Mouse (Mus musculus) ES-E14 (cell line): ENCODE results near the gene Ropn1l. TPM values are rescaled to one million over a fixed set of nuclear protein-coding genes. Genes with fewer than 3 reads are reported as not detected.

Source experiments
- DNase-seq: peaks from one replicate; pipeline ENCODE4 v3.0.0-alpha.2; 2013; ENCODE audit warnings: low read depth, low spot score
- H3K27ac ChIP-seq: 2 replicates; pipeline ENCODE4 v1.5.1; 2012; ENCODE audit warnings: low read depth, mild to moderate bottlenecking, low read length, moderate library complexity, mixed read lengths; ENCODE audit not compliant: poor library complexity, insufficient read depth, severe bottlenecking
- H3K36me3 ChIP-seq: 2 replicates; pipeline ENCODE4 v1.6.1; 2012; ENCODE audit warnings: mild to moderate bottlenecking, low read length, moderate library complexity, mixed read lengths; ENCODE audit not compliant: control insufficient read depth, poor library complexity, insufficient read depth, severe bottlenecking
- H3K4me1 ChIP-seq, 2 experiments: fragments of 150-350 bp in 1 of 2; sonication (generic) in 1 of 2; 2 replicates each; pipeline ENCODE4 v1.6.1; 2012; ENCODE audit warnings: low read length in 2 of 2, mild to moderate bottlenecking in 1 of 2, mixed read lengths in 1 of 2; ENCODE audit not compliant: control insufficient read depth in 2 of 2, insufficient read depth in 2 of 2, poor library complexity in 1 of 2
- H3K4me3 ChIP-seq, 2 experiments: fragments of 150-350 bp in 1 of 2; sonication (generic) in 1 of 2; 2 replicates each; pipeline ENCODE4 v1.5.1; 2012; ENCODE audit warnings: low read length in 2 of 2, low read depth in 1 of 2, mild to moderate bottlenecking in 1 of 2, mixed read lengths in 1 of 2; ENCODE audit not compliant: insufficient read depth in 1 of 2, poor library complexity in 1 of 2, severe bottlenecking in 1 of 2
- H3K9ac ChIP-seq: 2 replicates; pipeline ENCODE4 v1.6.1; 2012; ENCODE audit warnings: low read depth, mild to moderate bottlenecking, low read length, mixed read lengths; ENCODE audit not compliant: poor library complexity, insufficient read depth, severe bottlenecking
- H3K9me3 ChIP-seq: fragments of 150-350 bp; sonication (generic); 2 replicates; pipeline ENCODE4 v1.6.1; 2012; ENCODE audit warnings: low read depth, mild to moderate bottlenecking, low read length; ENCODE audit not compliant: control insufficient read depth, insufficient read depth
- CHD2 ChIP-seq: IDR thresholded peaks from 2 replicates; pipeline ENCODE4 v1.6.1; 2014; ENCODE audit warnings: mild to moderate bottlenecking, low read depth, low read length, inconsistent platforms
- HCFC1 ChIP-seq: IDR thresholded peaks from 2 replicates; pipeline ENCODE4 v1.6.1; 2012; ENCODE audit warnings: low read length, inconsistent platforms, borderline replicate concordance; ENCODE audit not compliant: insufficient read depth
- MAFK ChIP-seq: IDR thresholded peaks from 2 replicates; pipeline ENCODE4 v1.6.1; 2014; ENCODE audit warnings: mild to moderate bottlenecking, low read depth, low read length, inconsistent platforms; ENCODE audit not compliant: insufficient read depth
- ZC3H11A ChIP-seq: IDR thresholded peaks from 2 replicates; pipeline ENCODE4 v1.6.1; 2012; ENCODE audit warnings: low read depth, mild to moderate bottlenecking, inconsistent platforms, low read length, borderline replicate concordance
- ZNF384 ChIP-seq: IDR thresholded peaks from 2 replicates; pipeline ENCODE4 v1.6.1; 2012; ENCODE audit warnings: low read depth, low read length, inconsistent platforms
- in situ Hi-C, 2 experiments: fragments of 600-800 bp; cut with MboI; formaldehyde crosslinking; loops; one replicate each; pipeline ENCODE4 v1.15.1; 2025; ENCODE audit warnings: low sequenced_read_pairs in 2 of 2, inconsistent platforms in 1 of 2; ENCODE audit not compliant: unreplicated experiment in 2 of 2
- total RNA-seq: library from RNA; depleted of rRNA; stranded (reverse); fragments of 300-350 nt; gene quantifications from 2 replicates; pipeline ENCODE4 v1.2.3, GENCODE M21; 2012

Ropn1l gene
- total RNA-seq, 1 experiment = not detected

DNA sequence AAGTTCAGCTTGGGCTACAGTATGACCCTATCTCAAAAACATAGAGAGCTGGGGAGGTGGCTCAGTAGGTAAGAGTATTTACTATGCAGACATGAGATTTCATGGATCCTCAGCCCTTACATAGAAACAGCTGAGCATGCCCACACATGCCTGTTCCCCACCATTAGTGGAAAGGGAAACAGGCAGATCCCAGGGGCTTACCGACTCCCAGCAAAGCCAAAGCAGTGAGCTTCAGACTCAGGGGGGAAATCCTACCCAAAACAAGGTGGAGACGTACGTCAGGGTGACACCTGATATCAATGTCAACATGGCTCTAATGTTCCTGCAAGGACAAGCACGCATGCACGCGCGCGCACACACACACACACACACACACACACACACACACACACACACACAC is 21.7 kb downstream of the Ropn1l start:
- no peak overlapping the region for H3K4me3 ChIP-seq
- no peaks in the 10 kb centered on the region for H3K9me3 ChIP-seq
- H3K4me1 ChIP-seq = no peaks in the 10 kb centered on the region
- no peak for DNase-seq
- TF ChIP-seq ZNF384 = no peak
- no peak for TF ChIP-seq MAFK
- no peak for TF ChIP-seq ZC3H11A
- no peak for TF ChIP-seq CHD2
- in situ Hi-C loops = no loop called here
- H3K36me3 ChIP-seq = no peaks in the 10 kb centered on the region
- H3K27ac ChIP-seq = no peak overlapping the region
- no peak overlapping the region for H3K9ac ChIP-seq

DNA sequence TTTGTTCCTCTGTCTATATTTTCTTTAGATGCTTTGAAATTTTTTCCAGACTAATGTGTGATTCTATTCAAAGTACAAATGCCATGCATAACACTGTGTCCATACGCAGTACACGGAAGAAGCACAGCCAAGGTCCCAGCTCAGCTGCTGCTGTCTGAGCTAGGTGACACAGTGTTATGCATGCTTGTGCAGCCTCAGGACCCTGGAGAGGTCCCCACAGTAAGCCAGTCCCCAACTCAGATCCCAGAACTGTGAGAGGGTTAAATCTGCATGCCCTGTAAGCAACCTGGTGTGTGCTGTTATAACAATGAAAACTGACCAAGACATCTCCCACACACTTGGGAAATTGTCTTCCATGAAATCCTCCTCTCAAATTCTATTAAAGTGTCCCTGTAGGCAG is 23.5 kb downstream of the Ropn1l start:
- TF ChIP-seq ZNF384 (no peak), CHD2 (no peak), MAFK (no peak), HCFC1 (no peak), ZC3H11A (no peak)
- Histone ChIP-seq H3K9me3 (no peaks in the 10 kb centered on the region), H3K36me3 (no peaks in the 10 kb centered on the region), H3K27ac (no peak overlapping the region), H3K9ac (no peak overlapping the region), H3K4me3 (no peak overlapping the region), H3K4me1 (no peaks in the 10 kb centered on the region)
- in situ Hi-C loops = no loop called here
- DNase-seq = no peak

DNA sequence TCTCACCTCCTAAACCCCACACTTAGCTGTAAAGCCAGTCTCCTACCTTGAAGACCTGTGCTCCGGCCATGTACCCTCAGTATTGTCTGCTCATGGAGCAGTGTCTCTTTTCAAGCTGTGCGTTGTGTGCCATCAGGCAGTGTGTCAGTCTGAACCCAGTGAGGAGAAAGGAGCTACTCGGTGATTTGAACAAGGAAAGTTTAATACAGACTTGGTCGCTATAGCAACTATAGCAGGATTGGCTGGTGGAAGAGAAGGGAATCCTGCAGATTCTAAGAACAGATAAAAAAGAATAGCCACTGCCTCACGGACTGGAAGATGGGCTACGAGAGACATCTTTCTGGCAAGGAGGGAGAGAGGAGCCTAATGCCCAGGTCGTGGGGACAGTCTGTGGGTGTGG is 24.1 kb downstream of the Ropn1l start:
- no peak overlapping the region for H3K27ac ChIP-seq
- TF ChIP-seq ZC3H11A = no peak
- TF ChIP-seq HCFC1 = no peak
- no peak for TF ChIP-seq ZNF384
- no peak for TF ChIP-seq MAFK
- TF ChIP-seq CHD2 = no peak
- H3K9me3 ChIP-seq = no peaks in the 10 kb centered on the region
- no peak overlapping the region for H3K4me3 ChIP-seq
- H3K9ac ChIP-seq = no peak overlapping the region
- DNase-seq = no peak
- in situ Hi-C loops = no loop called here
- no peaks in the 10 kb centered on the region for H3K4me1 ChIP-seq
- no peaks in the 10 kb centered on the region for H3K36me3 ChIP-seq

DNA sequence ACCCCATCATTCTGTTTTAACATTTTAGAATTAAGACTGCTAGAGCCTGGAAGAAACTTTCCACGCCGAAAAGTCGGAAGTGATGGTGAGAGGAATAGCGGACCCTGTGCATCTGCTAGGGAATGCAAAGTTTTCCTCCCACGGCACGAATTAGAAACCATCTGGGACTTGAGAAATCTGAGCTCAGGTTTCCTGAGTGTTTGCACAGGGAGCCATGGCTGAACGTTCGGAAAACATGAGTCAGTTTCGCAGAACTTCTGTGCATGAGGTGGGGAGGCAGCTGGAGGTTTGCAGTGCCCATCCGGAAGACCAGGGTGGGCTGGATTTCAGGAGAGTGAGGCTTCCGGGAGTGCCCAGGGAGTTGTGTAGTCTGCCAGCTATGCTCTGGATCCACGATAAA is 25.0 kb downstream of the Ropn1l start:
- Histone ChIP-seq H3K9ac (no peak overlapping the region), H3K27ac (no peak overlapping the region), H3K4me1 (no peaks in the 10 kb centered on the region), H3K9me3 (no peaks in the 10 kb centered on the region), H3K36me3 (no peaks in the 10 kb centered on the region), H3K4me3 (no peak overlapping the region)
- no peak for TF ChIP-seq ZNF384
- no peak for TF ChIP-seq CHD2
- in situ Hi-C loops = no loop called here
- DNase-seq = no peak

DNA sequence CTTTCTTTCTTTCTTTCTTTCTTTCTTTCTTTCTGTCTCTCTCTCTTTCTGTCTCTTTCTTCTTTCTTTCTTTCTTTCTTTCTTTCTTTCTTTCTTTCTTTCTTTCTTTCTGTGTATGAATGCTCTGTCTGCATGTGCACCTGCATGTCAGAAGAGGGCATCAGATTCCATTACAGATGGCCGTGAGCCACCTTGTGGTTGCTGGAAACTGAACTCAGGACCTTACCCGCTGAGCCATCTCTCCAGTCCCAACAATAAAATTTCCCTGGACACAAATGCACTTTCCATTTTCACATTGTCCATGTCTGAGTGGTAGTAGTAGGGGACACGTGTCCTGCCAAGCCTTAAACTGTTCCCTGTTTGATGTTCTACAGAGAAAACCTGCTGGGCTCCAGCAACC is 26.1 kb downstream of the Ropn1l start:
- Histone ChIP-seq H3K4me1 (no peaks in the 10 kb centered on the region), H3K4me3 (no peak overlapping the region), H3K9ac (no peak overlapping the region), H3K9me3 (no peaks in the 10 kb centered on the region), H3K27ac (no peak overlapping the region), H3K36me3 (no peaks in the 10 kb centered on the region)
- in situ Hi-C loops = no loop called here
- no peak for DNase-seq
- TF ChIP-seq HCFC1 (no peak), MAFK (no peak), ZNF384 (no peak), CHD2 (no peak), ZC3H11A (no peak)
